Mouse (Mus musculus): ENCODE data around the gene Hsf5.

The Hsf5 gene

DNA sequence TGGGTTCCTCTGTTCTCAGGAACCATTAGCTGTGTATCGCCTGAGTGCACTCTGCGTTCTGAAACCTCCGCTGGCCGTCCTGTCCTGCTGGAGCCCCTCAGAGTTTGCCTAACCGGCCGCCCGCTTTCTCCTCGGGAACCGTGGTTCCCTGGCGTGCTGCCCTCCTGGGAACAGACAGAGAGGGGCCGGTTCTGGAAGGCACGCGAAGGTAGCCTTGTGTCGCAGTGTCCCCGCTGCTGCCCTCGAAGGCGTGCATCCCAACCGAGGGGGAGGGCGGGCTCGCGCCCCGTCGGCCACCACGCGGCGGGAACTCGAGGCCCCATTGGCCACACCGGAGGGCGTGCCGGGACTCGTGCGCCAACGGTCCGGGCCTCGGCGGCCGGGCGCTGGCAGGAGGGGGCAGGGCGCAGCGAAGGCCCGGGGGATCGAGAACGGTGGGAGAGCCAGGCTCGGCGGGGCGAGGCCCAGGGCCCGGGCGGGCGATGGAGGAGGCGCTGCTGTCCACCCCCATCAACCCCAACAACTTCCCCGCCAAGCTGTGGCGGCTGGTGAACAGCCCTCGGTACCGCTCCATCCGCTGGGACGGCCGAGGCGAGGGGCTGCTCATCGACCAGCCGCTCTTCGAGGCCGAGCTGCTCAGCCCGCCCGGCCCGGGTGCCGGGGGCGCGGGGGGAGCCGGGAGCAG lies at the start of gene Hsf5:
Hsf5 (plus strand) TSS at position 375 of the 685 bp plus-strand sequence.
- DNase-seq (ENCODE audit: low spot score in 2 of 2): no peak

DNA sequence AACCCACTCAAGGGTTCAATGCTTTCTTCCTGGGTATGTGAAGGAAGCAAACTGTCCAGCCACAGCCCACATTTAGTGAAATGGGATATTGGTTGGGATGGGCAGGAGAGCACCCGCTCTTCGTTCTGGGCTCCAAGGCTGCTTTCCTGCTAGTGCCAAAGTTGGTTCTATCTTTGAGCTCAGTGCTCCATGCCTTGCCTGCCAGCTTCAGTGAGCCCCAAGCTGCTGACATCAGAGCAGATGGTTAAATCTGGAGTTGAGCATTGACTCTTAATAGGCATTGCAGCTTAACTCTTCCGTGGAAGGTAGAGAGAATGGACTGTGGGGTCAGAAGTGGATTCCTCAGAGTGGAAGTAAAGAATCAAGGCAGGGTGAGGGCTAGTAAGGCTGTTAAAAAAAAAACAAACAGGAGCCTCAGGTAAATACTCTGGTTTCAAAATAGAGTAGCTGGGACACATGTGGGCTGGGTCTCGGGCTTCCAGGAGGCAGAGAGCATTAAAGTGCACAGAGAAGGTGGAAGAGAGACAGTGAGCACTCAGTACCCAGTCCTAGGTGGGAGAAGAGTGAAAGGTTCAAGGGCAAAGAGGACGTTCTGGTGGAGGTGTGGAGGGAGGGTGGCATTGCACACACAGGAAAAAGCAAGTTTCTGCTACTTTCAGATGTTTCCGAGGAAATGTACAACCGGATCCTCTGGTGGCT lies 48.6 kb upstream of the Hsf5 start, which contains the start of gene Sept4:
Sept4 (plus strand) TSS at position 649 of the 699 bp plus-strand sequence.
- DNase-seq (ENCODE audit: low spot score in 2 of 2): no peak

DNA sequence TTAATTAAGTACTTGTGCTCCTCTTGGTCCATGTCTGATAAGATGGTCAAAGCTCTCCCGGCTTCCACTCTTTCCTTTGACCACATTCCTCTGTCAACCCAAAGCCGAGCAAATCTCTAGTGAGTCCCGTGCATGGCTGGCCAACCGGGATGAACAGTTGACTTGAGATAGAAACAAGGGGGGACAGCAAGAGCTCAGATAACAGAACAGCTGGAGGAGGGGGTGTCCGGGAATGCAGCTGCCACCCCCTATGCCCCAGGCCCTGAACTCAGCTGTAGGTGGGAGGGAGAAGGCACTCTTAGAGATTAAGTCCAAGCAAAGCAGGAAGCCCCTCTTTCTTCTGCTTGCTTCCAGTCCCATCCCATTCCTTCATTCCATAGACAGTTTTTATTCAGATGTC lies 46.2 kb upstream of the Hsf5 start:
- DNase-seq (ENCODE audit: low spot score in 2 of 2): no peak

DNA sequence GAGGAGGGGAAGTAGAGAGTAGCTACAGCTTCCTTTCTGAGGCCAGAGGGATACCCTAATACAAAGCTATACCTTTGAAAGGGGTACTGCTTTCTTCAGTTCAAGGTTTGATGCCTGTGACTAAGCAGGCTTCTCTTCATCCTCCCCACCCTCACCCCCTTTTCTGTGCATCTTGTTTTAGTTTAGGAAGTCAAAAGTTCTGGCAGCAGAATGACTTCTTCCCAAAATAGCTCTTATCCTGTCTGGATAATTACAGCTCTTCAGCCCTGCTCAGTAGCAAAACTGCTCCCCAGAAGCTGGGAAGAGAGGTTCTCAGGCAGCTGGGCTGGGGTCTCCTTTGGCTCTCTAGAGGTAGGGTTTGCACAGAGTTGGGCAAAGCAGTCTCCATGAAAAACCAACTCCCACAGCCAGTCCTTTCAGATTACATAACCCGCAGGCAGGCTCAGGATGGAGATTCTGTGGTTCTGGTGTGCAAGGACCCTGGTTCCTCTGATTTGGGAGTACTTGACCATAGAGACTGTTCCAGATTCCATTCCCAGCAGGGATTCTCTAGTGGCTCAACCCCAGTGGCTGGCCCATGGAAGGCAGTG lies 45.5 kb upstream of the Hsf5 start:
- no peak for DNase-seq (ENCODE audit: low spot score in 2 of 2)

GRCm38 (mm10) chr11:87573751-87574150 lies 43.2 kb upstream of the Hsf5 start:
- no peak for DNase-seq (ENCODE audit: low spot score in 2 of 2)

GRCm38 (mm10) chr11:87574520-87575180 lies 42.3 kb upstream of the Hsf5 start:
- DNase-seq (ENCODE audit: low spot score in 2 of 2): no peak

DNA sequence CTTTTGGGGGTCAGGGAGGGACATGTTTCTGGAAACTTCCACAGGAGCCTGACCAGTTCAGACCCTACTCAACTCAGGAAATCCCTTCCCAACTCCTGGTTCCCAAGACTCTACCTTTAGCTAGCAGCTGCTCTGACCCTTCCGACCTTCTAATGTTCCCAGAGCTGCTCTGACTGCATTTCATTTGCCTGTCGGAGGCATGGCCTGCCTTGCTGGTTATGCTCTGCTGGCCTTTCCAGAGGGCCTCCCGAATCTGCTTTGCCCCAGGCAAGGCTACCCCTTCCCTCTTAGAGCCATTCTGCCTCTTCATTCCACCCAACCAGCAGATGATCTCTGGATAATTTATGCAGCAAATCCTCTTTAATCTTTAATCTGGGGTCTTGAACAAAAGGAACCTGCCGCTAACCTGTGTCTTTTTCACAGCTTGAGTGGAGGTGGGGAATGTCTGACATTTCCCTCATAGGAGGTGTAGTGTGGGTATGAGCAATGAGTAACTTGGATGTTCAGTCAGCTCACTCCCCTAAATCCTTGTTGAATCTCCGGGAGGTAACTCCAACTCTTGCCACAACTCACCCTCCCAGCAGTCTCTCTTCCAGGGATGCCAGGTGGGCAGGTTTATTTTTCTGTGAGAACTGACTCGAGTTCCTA lies 39.2 kb upstream of the Hsf5 start:
- no peak for DNase-seq (ENCODE audit: low spot score in 2 of 2)

DNA sequence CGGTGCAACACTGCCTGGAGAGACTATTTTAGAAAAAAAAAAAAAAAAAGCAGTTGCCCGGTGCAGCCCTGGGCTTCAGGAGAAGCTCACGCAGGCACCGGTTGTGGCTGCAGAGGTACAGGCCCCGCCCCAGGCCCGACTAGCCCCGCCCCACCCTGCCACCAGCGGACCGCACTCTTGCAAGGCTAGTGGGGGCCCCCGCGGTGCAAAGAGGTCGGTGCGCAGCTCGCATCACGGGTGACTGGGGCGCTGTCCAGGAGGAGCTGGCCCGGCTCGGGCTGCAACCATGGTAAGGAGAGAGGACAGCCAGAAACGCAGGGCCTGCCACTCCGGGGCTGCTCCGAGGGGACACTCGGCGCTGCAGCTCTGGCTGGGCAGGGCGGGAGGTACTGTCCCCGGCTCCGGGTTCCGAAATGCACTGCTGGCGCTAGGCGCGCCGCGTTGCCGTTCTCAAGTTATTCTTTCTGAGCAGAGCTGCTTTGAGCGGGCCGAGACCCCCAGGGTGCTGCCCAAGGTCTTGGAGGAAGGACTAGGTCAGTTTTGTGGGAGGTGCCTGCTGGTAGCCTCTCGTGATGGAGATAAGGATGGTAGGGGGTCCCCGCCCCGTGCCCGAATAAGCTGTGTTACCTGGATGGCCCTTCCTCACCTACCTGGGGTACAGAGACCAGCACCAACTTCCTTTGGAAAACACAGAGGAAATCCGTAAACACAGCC lies 38.6 kb upstream of the Hsf5 start:
- peak; percentile 52 to 69 for DNase-seq (ENCODE audit: low spot score in 2 of 2)

DNA sequence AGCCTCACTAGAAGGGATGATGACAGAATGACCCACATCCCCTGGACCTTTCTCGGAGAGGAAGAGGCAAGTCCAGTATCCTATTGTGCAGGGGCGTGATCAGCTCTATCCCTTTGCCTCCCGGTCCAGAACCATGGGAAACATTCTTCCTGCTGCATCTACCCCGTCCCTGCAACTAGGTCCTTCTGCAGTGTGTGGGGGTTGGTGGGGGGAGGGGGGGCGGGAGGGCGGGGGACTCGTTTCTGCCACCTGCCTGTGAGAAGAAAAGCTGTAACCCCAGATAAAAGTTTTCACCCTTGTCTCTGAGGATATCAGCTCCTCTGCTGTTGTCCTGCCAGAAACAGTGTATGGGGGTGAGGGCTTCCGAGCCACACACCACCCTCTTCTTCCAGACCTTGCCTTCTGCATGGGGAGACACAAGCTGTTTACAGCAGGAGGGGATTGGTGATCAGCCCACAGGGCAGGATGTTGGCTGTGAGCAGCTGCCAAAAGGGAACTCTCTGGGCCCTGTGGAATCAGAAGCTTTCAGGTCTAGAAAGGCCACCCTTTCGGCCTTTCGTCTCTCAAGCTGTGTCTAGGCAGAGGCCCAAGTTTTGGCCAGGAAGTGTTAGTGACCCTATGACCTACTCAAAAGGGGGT lies 37.9 kb upstream of the Hsf5 start:
- DNase-seq (ENCODE audit: low spot score in 2 of 2): no peak

GRCm38 (mm10) chr11:87579713-87580112 lies 37.3 kb upstream of the Hsf5 start:
- DNase-seq (ENCODE audit: low spot score in 2 of 2): no peak

DNA sequence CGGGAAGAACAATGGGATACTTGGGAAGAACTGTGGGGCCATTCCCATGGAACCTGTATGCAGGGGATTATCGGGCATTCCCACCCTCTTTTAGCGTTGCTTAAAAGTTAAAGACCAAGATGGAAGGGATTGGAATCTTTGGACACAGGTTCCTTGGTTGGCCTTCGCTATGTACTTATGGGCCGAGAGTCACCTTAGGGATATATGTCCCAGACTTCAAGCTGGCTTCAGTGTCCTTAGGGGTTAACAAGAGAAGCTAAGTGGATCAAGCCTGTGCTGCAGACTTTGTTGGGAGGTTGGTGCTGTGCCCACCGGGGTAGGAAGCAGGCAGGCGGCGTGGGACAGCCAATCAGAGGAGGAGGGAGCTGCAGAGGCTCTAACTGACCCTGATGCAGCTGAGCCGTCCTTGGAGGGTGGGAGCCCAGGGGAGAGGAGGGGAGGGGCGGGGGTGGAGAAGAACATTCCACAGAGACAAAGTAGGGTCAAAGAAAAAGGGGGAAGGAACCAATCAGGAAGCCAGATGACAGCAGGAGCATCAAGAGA lies 36.4 kb upstream of the Hsf5 start:
- no peak for DNase-seq (ENCODE audit: low spot score in 2 of 2)

DNA sequence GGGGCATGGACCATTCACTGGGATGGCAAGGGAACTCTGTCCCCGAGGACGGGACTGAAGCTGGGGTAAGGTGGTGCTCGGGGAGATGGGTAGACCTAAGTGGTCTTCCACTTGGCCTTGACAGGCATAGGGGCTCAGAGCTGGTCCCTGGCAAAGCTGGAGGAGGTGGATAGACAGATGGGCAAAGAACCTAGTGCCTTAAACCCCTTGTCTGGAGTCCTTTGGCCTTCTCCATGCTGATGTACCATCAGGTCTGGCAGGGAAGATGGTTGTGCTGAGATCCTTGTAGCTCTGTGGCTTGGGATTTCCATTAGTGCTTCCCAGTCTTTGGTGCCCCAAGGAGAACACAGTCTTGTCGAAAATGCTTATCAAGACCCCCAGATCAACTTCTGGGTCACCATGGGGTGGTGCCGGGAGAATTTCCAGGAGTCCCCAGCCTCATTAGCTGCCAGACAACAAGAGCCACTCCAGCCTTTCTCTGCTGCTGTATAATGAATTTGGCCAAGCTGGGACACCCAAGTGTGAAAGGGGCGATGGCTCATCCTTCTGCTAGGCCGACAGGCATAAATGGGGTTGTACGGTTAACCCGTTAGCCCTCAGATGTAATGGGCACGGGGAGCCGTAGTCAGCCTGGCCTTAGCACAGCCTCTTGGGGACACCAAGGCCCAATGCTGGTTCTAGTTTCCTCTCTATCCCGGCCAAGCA lies 35.7 kb upstream of the Hsf5 start:
- DNase-seq (ENCODE audit: low spot score in 2 of 2): no peak

DNA sequence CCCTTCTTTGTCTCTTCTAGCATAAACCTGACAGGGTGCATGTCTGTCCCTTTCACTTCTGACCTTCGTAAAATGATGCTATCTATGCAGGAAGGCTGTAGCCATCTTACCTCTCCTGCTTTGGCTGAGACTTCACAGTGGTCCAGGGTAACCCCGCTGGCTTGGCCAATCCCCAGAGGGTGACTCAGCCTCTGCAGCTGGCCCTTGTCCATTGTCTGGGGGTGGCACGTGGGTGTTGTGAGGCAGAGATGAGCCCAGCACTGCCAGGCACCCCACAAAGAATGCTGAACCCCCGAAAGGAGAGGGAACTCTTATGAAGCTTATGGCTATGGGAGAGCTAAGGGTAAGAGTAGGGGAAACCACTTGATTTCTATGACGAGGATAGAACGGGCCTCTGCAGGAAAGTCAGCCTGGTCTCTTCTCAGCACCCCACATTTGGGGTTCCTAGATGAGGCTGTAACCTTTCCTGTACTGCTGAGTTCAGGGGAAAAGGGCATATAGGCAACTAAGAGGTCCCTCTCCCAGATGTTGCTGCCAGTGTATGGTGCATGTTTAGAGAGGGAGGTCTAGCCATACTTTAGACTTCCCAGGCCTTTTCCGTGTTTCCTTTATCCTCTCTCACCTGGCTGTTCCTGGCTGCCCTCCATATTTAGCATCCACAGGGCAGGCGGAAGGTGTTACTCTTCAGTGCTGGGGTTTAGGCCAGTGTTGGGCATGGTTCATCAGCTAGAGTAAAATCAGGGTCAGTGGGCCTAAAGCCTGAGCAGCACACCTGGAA lies 34.8 kb upstream of the Hsf5 start:
- no peak for DNase-seq (ENCODE audit: low spot score in 2 of 2)

DNA sequence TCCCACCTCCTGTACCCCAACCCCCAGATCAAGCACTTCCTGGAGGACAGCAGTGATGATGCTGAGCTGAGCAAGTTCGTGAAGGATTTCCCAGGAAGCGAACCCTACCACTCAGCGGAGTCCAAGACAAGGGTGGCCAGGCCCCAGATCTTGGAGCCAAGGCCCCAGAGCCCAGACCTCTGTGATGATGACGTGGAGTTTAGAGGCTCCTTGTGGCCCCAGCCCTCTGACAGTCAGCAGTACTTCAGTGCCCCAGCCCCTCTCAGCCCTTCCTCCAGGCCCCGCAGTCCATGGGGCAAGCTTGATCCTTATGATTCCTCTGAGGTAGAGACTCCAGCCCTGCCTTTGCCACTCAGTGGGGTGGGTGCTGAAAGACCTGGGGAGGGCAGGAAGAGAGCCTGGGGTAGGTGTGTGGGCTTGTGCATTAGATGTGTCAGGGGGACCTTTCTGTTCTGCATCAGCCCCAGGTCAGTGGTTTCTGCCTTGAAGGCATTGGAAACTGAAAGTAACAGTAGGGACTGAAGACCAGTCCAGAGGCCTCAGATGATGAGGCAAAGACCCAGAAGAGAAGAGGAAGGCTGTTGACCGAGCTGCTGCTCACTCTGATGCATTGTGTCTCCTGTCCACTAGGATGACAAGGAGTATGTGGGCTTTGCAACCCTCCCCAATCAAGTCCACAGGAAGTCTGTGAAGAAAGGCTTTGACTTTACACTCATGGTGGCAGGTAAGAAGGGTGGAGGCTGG lies 33.5 kb upstream of the Hsf5 start:
- DNase-seq (ENCODE audit: low spot score in 2 of 2): no peak

- no peak for DNase-seq (ENCODE audit: low spot score in 2 of 2)
These were observed 32.1 kb upstream of the Hsf5 start for GRCm38 (mm10) chr11:87584711-87585505.

- no peak for DNase-seq (ENCODE audit: low spot score in 2 of 2)
These were observed 29.6 kb upstream of the Hsf5 start for GRCm38 (mm10) chr11:87587211-87587874.

- DNase-seq (ENCODE audit: low spot score in 2 of 2): no peak
These were observed 27.4 kb upstream of the Hsf5 start for GRCm38 (mm10) chr11:87589605-87590004.
